Mouse (Mus musculus) macrophage (primary cell): ENCODE data around the gene Wdr72. TPM values are rescaled to one million over a fixed set of nuclear protein-coding genes. Genes with fewer than 3 reads are reported as not detected.

Source experiments
- H3K27ac ChIP-seq: fragments of 350-480 bp; formaldehyde crosslinking; 2 replicates; pipeline ENCODE4 v1.9.0; 2021
- H3K36me3 ChIP-seq: fragments of 350-480 bp; formaldehyde crosslinking; 2 replicates; pipeline ENCODE4 v1.9.0; 2021; ENCODE audit errors: inconsistent target
- H3K4me3 ChIP-seq: fragments of 350-480 bp; formaldehyde crosslinking; 2 replicates; pipeline ENCODE4 v1.9.0; 2021; ENCODE audit errors: inconsistent target
- H3K79me2 ChIP-seq: fragments of 350-480 bp; formaldehyde crosslinking; 2 replicates; pipeline ENCODE4 v1.9.0; 2021; ENCODE audit errors: inconsistent target
- WGBS: methylation state at CpG from one replicate; pipeline ENCODE4 v1.1.7; 2026; ENCODE audit warnings: inconsistent platforms; ENCODE audit not compliant: missing documents; 5-methylcytosine and 5-hydroxymethylcytosine counted together
- polyA plus RNA-seq: library from polyadenylated mRNA; stranded (reverse); fragments of 250-400 nt; gene quantifications from 3 replicates; pipeline ENCODE4 v1.2.4, GENCODE M21; 2018; ENCODE audit warnings: inconsistent platforms

Gene Wdr72
- polyA plus RNA-seq, 1 experiment from 2014 or later, result not detected

GRCm38 (mm10) chr9:74294479-74294878 is 184.3 kb downstream of the Wdr72 start:
- 96% methylated on average over 3 of the region's 3 CpGs for WGBS
- Histone ChIP-seq H3K27ac (no peak overlapping the region), H3K79me2 (no peaks in the 10 kb centered on the region), H3K36me3 (no peaks in the 10 kb centered on the region), H3K4me3 (no peak overlapping the region)

GRCm38 (mm10) chr9:74318771-74319170 is 208.6 kb downstream of the Wdr72 start:
- Histone ChIP-seq H3K36me3 (no peaks in the 10 kb centered on the region), H3K4me3 (no peak overlapping the region), H3K79me2 (no peaks in the 10 kb centered on the region), H3K27ac (no peak overlapping the region)
- WGBS, result 64% methylated on average over 1 of the region's 1 CpGs

- WGBS, result 85% methylated on average over 11 of the region's 11 CpGs
- H3K79me2 ChIP-seq, result no peaks in the 10 kb centered on the region
- no peak overlapping the region for H3K4me3 ChIP-seq
- no peak overlapping the region for H3K27ac ChIP-seq
- no peaks in the 10 kb centered on the region for H3K36me3 ChIP-seq
These were observed 214.2 kb downstream of the Wdr72 start for GRCm38 (mm10) chr9:74324089-74324924.

- WGBS, result 88% methylated on average over 3 of the region's 3 CpGs
- Histone ChIP-seq H3K36me3 (no peaks in the 10 kb centered on the region), H3K27ac (no peak overlapping the region), H3K4me3 (no peak overlapping the region), H3K79me2 (no peaks in the 10 kb centered on the region)
These were observed 214.8 kb downstream of the Wdr72 start for GRCm38 (mm10) chr9:74324925-74325295.

GRCm38 (mm10) chr9:74325981-74326380 is 215.8 kb downstream of the Wdr72 start:
- Histone ChIP-seq H3K27ac (no peak overlapping the region), H3K79me2 (no peaks in the 10 kb centered on the region), H3K4me3 (no peak overlapping the region), H3K36me3 (no peaks in the 10 kb centered on the region)
- WGBS, result 71% methylated on average over 1 of the region's 1 CpGs

- WGBS, result 72% methylated on average over 5 of the region's 5 CpGs
- Histone ChIP-seq H3K27ac (no peak overlapping the region), H3K36me3 (no peaks in the 10 kb centered on the region), H3K79me2 (no peaks in the 10 kb centered on the region), H3K4me3 (no peak overlapping the region)
These were observed 218.7 kb downstream of the Wdr72 start for GRCm38 (mm10) chr9:74328821-74329220.

GRCm38 (mm10) chr9:74330706-74331495 is 220.7 kb downstream of the Wdr72 start:
- Histone ChIP-seq H3K27ac (no peak overlapping the region), H3K4me3 (no peak overlapping the region), H3K79me2 (no peaks in the 10 kb centered on the region), H3K36me3 (no peaks in the 10 kb centered on the region)
- 74% methylated on average over 9 of the region's 9 CpGs for WGBS

GRCm38 (mm10) chr9:74332321-74332720 is 222.2 kb downstream of the Wdr72 start:
- no peak overlapping the region for H3K4me3 ChIP-seq
- 86% methylated on average over 3 of the region's 3 CpGs for WGBS

More at GRCm38 (mm10) chr9:74332321-74332720, 222.2 kb downstream of the Wdr72 start:
- no peak overlapping the region for H3K27ac ChIP-seq
- no peaks in the 10 kb centered on the region for H3K79me2 ChIP-seq
- H3K36me3 ChIP-seq, result no peaks in the 10 kb centered on the region

Other genes with a start within 250 kb of the Wdr72 start
- not detected in 3 replicates for gene Unc13c, start 141.4 kb upstream of the Wdr72 start, polyA plus RNA-seq